Mouse (Mus musculus) hindbrain, embryonic 14.5 days (tissue): ENCODE data around the gene Gm5269. TPM values are rescaled to one million over a fixed set of nuclear protein-coding genes. Genes with fewer than 3 reads are reported as not detected.

Experiments used
- ATAC-seq: fragments of 200-750 bp; cut with Nextera tagmentation; 2 replicates; pipeline ENCODE4 v1.8.0; 2017; ENCODE audit warnings: moderate number of reproducible peaks, mild to moderate bottlenecking, moderate TSS enrichment, moderate library complexity; ENCODE audit not compliant: low FRiP score
- DNase-seq: peaks from one replicate; pipeline ENCODE4 v3.0.0-alpha.2; 2015; ENCODE audit warnings: low spot score
- H3K27ac ChIP-seq: fragments of 300-500 bp; sonication (generic); 2 replicates; pipeline ENCODE4 v1.5.1; 2014; ENCODE audit warnings: mild to moderate bottlenecking, moderate library complexity
- H3K27me3 ChIP-seq: fragments of 300-500 bp; sonication (generic); 2 replicates; pipeline ENCODE4 v1.6.1; 2014; ENCODE audit warnings: mild to moderate bottlenecking, low read length, mixed read lengths; ENCODE audit not compliant: control insufficient read depth, insufficient read depth
- H3K36me3 ChIP-seq: fragments of 300-500 bp; sonication (generic); replicated peaks from 2 replicates; pipeline ENCODE4 v1.6.1; 2014; ENCODE audit not compliant: control insufficient read depth, insufficient read depth
- H3K4me1 ChIP-seq: fragments of 300-500 bp; sonication (generic); replicated peaks from 2 replicates; pipeline ENCODE4 v1.6.1; 2014; ENCODE audit warnings: antibody characterized with exemption, low read length, mixed read lengths; ENCODE audit not compliant: control insufficient read depth, insufficient read depth
- H3K4me2 ChIP-seq: fragments of 300-500 bp; sonication (generic); replicated peaks from 2 replicates; pipeline ENCODE4 v1.6.1; 2014; ENCODE audit warnings: mild to moderate bottlenecking, moderate library complexity
- H3K4me3 ChIP-seq: fragments of 300-500 bp; sonication (generic); replicated peaks from 2 replicates; pipeline ENCODE4 v1.5.1; 2014; ENCODE audit warnings: mild to moderate bottlenecking, low read length
- H3K9ac ChIP-seq: fragments of 300-500 bp; sonication (generic); 2 replicates; pipeline ENCODE4 v1.6.1; 2014
- H3K9me3 ChIP-seq: fragments of 300-500 bp; sonication (generic); 2 replicates; pipeline ENCODE4 v1.6.1; 2016; ENCODE audit warnings: low read length; ENCODE audit not compliant: control insufficient read depth
- WGBS: fragments of 180-500 bp; shearing (Covaris S2); extraction: QIAGEN DNeasy Blood & Tissue Kit; methylation state at CpG from one replicate; pipeline ENCODE4 v1.1.7; 2014; 5-methylcytosine and 5-hydroxymethylcytosine counted together
- polyA plus RNA-seq: library from polyadenylated mRNA; unstranded; fragments of >200 nt; fragmentation: Nextera tagmentation; extraction: Ambion mirVana; gene quantifications from 2 replicates; pipeline ENCODE4 v1.2.1, GENCODE M21; 2014

Gene Gm5269
- polyA plus RNA-seq, 1 experiment from 2014 or later, result not detected

DNA sequence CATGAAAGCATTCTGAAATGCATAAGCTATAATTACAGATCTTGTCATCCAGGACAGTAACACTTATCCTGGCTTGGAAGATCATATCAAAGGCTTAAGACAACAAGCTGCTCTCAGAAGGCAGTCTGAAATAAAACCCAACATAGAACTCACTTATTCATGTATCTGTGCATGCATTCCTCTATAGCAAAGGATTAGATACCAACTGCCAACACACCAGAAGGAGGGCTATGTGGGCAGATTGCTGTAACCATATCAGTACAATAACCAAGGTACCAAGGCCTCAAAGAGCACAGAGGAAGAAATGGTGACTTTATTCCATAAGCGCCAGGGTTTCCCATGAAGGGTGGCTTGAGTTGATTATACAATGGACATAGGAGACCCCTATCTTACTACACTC, 29.7 kb upstream of the Gm5269 start:
- no peaks in the 10 kb centered on the region for H3K36me3 ChIP-seq
- WGBS, result 100% methylated on average over 1 of the region's 1 CpGs
- H3K4me2 ChIP-seq, result no peak overlapping the region
- ATAC-seq (no peak), DNase-seq (no peak)
- H3K9me3 ChIP-seq, result no peaks in the 10 kb centered on the region
- H3K27ac ChIP-seq, result no peak overlapping the region
- H3K9ac ChIP-seq, result no peak overlapping the region
- no peaks in the 10 kb centered on the region for H3K4me1 ChIP-seq
- H3K4me3 ChIP-seq, result no peak overlapping the region
- H3K27me3 ChIP-seq, result no peaks in the 10 kb centered on the region

DNA sequence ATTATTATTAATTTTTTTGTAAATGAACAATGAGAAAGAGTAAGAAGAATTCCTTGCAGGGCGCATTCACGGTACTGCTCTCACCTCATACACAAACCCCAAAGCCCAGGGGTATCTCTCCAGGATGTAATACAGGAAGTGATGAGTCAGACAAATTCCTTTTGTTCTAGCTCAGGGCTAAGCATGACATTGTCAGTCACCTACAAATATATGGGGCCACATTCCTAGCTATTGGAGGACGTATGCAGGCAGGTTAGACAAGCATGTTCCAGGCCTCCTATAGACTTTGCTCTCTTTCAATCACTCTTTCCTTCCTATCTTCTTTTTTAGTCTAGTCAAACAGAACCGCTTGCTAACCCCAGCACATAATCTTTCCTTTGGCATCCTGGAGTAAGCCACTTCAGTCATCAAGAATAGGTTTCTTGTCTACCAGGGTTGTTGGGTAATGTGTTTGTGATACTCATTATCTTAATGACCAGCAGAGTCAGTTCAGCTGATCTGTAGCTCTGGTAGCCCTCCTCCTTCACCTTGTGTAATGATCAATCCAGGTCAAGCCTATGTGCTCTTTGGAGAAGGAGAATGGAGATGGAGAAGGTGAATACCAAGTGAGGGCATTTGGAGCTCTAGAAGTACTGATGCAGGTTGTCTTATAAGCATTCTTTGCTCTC, 27.2 kb upstream of the Gm5269 start:
- Histone ChIP-seq H3K9me3 (no peaks in the 10 kb centered on the region), H3K27me3 (no peaks in the 10 kb centered on the region), H3K4me2 (no peak overlapping the region), H3K9ac (no peak overlapping the region), H3K4me3 (no peak overlapping the region), H3K27ac (no peak overlapping the region), H3K4me1 (no peaks in the 10 kb centered on the region), H3K36me3 (no peaks in the 10 kb centered on the region)
- 86% methylated on average over 4 of the region's 4 CpGs for WGBS
- ATAC-seq (no peak), DNase-seq (no peak)

DNA sequence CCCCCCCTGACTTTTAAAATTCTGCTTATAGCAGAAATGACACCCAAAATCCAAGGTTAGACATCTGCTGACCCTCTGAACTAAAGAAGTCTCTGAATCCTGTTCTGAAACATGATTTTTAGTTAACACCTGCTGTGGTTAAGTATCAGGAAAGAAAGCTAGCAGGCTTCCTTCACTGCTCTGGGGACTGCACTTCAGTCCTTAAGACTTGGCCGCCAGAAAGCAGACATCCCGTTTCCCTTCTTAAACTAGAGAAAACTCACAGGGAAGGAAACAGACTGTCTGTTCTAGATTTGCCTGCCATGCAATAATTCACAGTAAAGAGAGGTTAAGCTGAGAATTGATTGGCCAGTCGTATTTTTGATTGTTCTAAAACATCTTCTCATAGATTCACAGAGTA, 26.1 kb upstream of the Gm5269 start:
- H3K9ac ChIP-seq, result no peak overlapping the region
- DNase-seq (no peak), ATAC-seq (no peak)
- H3K9me3 ChIP-seq, result no peaks in the 10 kb centered on the region
- no peak overlapping the region for H3K4me2 ChIP-seq
- H3K4me1 ChIP-seq, result no peaks in the 10 kb centered on the region
- WGBS, result 79% methylated on average over 3 of the region's 3 CpGs
- H3K27me3 ChIP-seq, result no peaks in the 10 kb centered on the region
- no peaks in the 10 kb centered on the region for H3K36me3 ChIP-seq
- no peak overlapping the region for H3K27ac ChIP-seq
- no peak overlapping the region for H3K4me3 ChIP-seq

DNA sequence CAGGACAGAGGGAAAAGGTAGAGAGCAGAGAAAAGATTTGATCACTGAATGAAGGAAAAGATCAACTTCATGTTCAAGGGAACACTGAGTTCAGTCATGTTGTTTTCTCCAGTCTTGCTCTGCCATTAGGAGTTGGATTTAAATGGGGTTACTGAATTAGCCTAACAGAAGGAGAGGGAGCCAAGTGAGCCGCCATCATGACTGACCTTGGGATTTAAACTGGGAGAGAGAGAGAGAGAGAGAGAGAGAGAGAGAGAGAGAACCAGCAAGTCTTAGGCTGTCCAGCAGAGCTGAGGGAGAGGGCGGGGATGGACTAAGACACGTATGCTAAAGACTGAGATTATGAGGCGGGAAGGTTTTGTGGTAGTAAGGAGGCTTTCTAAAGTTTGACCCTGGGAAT, 24.2 kb upstream of the Gm5269 start:
- 95% methylated on average over 4 of the region's 4 CpGs for WGBS
- no peak overlapping the region for H3K27ac ChIP-seq
- no peak overlapping the region for H3K9ac ChIP-seq

DNA sequence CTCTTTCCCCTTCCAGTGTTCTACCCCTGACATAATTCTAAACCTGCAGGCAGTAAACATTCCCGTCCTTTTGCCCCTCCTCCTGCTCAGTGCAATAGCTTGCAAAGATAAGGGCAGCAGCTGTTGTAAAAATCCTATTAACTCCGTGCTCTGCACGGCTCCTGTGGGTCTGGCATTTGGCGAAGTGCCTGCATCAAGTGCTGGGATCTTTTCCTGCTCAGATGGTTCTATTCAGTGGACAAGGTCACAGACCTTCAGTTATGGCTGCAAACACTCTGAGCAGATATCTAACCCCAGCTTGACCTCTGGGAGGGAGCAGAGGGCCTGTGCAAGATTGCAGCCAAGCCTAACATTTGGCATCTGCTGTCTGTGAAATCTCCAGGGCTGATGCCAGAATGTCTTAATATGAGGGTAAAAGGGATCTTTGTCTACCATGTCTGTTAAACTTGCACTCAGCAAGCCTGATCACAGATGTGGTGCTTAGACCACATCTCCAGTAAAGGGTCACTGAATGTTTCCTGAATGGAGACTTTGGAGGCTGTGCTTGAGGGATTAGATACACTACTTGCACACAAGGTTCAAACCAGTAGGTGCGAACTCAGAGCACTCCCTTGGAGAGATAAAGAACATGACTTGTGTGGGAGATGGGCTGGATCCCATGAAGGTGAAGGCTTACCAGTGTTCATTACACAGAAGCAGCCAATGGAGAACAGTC, 15.2 kb upstream of the Gm5269 start:
- DNase-seq (peak; percentile 28), ATAC-seq (peak; percentile 87)
- Histone ChIP-seq H3K4me1 (peaks cover 9% of the 10 kb centered on the region; the same call in 1 of the 2 replicates), H3K27ac (0 out of 2 replicates have a peak overlapping the region, but pooled peaks have one; percentile 16), H3K27me3 (no peaks in the 10 kb centered on the region), H3K9ac (no peak overlapping the region), H3K9me3 (no peaks in the 10 kb centered on the region), H3K36me3 (no peaks in the 10 kb centered on the region), H3K4me3 (no peak overlapping the region), H3K4me2 (no peak overlapping the region)
- 19% methylated on average over 5 of the region's 5 CpGs for WGBS

More for the DNA sequence above, 24.2 kb upstream of the Gm5269 start:
- Histone ChIP-seq H3K4me1 (no peaks in the 10 kb centered on the region), H3K4me2 (no peak overlapping the region), H3K36me3 (no peaks in the 10 kb centered on the region), H3K27me3 (no peaks in the 10 kb centered on the region), H3K4me3 (no peak overlapping the region), H3K9me3 (no peaks in the 10 kb centered on the region)
- DNase-seq (no peak), ATAC-seq (no peak)

DNA sequence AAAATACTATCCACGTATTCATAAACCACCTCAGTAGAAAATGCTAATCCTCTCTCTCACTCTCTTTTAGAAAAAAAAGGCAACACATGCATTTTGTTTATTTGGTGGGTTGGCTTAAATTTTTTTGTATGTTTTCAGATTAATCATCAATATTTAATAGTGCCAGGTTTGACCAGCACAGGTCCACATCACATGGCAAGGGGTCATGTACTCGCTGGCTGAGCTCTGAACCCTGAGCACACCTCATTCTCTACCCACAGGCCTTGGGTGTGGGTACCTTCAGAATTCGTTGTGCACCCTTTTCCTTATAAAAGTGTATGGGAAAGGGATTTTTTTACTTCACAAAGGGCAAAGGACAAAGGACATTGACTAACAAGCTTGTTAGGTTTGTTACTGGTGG, 14.1 kb upstream of the Gm5269 start:
- H3K9me3 ChIP-seq, result no peaks in the 10 kb centered on the region
- no peaks in the 10 kb centered on the region for H3K36me3 ChIP-seq
- H3K4me1 ChIP-seq, result peaks cover 9% of the 10 kb centered on the region; the same call in 1 of the 2 replicates
- H3K27ac ChIP-seq, result no peak overlapping the region
- no peak overlapping the region for H3K4me2 ChIP-seq
- no peak overlapping the region for H3K9ac ChIP-seq
- no peak for DNase-seq
- WGBS, result 88% methylated on average over 3 of the region's 3 CpGs
- no peak overlapping the region for H3K4me3 ChIP-seq
- no peak for ATAC-seq
- no peaks in the 10 kb centered on the region for H3K27me3 ChIP-seq

DNA sequence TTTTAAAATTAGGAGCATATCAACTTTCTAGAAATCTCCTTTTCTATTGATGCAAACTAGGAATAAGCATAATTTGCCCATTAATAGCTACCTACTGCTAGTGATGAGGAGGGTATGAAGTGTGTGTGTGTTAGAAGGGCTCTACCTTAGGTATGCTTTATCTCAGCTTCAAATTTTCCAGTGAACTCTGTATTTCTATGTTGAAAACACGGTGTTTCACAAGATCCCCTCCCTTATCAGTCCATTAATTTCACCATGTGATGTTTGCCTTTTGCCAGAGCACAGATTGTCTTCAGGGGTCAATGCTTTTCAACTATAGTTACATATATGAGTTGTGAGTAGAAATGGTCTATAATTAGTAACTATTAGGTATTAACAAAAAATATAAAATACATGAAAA, 8.0 kb upstream of the Gm5269 start:
- no peaks in the 10 kb centered on the region for H3K36me3 ChIP-seq
- H3K9me3 ChIP-seq, result no peaks in the 10 kb centered on the region
- ATAC-seq (no peak), DNase-seq (no peak)
- no peaks in the 10 kb centered on the region for H3K27me3 ChIP-seq
- H3K4me1 ChIP-seq, result no peaks in the 10 kb centered on the region
- no peak overlapping the region for H3K9ac ChIP-seq
- 42% methylated on average over 1 of the region's 1 CpGs for WGBS
- no peak overlapping the region for H3K4me3 ChIP-seq
- H3K4me2 ChIP-seq, result no peak overlapping the region
- no peak overlapping the region for H3K27ac ChIP-seq

DNA sequence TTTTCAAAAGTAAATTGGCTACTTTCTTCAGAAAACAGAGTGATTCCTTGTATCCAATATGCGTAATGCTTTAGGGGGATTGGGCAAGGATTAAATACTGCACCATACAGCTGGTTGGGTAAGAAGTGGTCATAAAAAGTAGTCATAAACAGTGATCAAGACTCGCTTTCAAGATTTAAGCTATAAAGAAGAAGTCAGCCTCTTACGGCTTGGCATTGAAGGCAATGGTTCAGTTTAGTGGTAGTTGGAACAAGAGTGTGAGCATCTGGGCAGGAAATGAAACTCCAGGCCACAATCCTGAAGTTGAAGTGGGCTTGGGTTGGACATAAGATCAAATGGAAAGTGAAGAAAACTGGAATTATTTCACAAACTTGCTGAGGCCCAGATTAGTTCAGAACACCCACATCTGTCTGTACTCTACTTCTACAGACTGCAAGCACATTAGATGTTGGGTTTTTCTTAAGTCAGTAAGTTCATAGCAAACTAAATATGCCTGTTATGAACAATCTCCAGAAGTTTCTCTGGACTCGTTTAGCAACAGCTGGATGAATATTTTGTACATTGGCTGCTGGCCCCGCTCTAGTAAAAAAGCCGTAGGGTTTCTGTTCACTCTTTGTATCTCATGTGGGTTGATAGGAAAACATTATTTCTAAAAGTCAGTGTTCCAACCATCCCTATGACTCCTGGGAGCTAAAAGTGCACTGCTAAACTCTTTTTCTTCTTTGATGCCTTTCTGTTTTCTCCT, 4.3 kb upstream of the Gm5269 start:
- Histone ChIP-seq H3K9ac (no peak overlapping the region), H3K4me2 (no peak overlapping the region), H3K4me3 (no peak overlapping the region), H3K27me3 (no peaks in the 10 kb centered on the region), H3K27ac (no peak overlapping the region), H3K9me3 (no peaks in the 10 kb centered on the region), H3K36me3 (no peaks in the 10 kb centered on the region), H3K4me1 (no peaks in the 10 kb centered on the region)
- DNase-seq, result no peak
- ATAC-seq, result no peak
- 93% methylated on average over 6 of the region's 6 CpGs for WGBS

DNA sequence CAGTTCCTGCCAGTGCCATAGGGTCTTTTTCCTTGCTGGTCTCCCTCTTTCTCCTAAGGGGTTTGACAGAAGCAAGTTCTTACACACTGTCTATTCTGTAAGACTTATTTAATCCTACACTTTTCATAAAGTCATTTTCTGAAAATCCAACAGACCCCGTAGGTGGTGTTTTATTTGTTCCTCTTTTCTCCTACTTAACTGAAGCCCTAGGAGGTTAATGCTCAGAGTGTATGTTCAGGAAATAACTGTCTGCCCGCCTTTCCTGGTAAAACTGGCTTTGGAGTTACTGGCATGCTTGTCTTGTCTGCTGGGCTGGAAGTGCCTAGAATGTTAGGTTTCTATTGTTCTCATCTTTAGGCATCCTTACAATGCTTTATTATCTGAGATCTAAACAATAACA, 1.9 kb upstream of the Gm5269 start:
- Histone ChIP-seq H3K27ac (no peak overlapping the region), H3K9ac (no peak overlapping the region), H3K4me3 (no peak overlapping the region), H3K27me3 (no peaks in the 10 kb centered on the region), H3K4me1 (no peaks in the 10 kb centered on the region), H3K4me2 (no peak overlapping the region), H3K9me3 (no peaks in the 10 kb centered on the region), H3K36me3 (no peaks in the 10 kb centered on the region)
- DNase-seq (no peak), ATAC-seq (no peak)
- WGBS, result 83% methylated on average over 2 of the region's 2 CpGs
